Mouse (Mus musculus): ENCODE results near the gene Wdr35.

Gene Wdr35

DNA sequence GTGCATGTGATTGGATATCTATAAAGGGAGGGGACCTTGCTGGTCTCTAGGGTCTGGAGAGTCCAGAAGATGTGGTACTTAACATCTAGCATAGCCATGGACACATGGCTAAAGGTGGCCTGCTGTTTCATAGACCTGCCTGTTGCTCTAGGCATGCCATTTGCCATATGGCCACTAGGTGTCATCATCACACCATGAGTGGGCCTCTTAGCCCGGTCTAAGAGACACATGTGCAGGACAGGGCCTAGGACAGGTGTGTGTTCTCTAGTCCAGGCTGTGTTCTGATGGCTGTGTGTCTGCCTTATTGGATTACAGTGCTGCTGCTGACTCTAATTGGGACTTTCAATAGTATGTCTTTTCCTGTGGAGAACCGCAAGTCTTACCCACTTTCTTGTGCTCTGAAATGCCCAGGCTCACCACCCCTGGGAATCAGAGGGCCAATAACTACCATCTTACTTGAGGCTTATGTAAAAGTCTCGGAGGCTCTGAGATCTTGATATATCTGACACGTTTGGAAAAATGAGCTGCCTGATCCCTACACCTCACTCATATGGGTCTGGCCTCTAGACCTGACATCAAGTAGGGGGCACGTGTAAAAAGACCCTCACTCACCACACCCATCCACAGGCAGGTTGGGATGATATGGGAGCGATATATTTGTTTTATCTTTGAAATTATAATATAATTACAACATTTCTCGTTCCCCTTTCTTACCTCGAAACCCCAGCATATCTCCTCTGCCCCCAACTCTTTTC is 78.6 kb downstream of the Wdr35 start:
- in situ Hi-C loops (cut with MboI) = loop anchor here (10.0 to 25.0 kb wide), 3 partner anchors 510 to 1535 kb away; partner anchors contain the start of gene Osr1

DNA sequence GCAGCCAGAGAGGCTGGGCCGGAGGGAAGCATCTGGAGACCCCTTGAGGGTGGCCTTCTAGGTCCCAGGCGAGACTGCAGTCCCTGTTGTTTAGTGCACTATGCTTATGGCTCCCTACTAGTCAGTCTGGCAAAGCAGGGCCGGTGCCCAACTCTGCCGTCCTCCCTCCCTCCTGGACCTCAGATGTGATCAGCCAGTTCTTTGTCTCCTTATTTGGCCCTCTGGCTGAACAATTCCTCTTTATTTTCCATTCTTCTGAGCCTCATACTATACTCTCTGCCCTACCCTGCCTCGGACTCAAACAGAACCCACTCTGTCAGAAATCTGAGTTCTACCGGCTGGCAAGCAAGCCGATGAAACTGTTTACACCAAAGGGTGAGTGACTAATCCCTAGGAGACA is 79.7 kb downstream of the Wdr35 start:
- in situ Hi-C loops (cut with MboI) = loop anchor here (10.0 to 25.0 kb wide), 3 partner anchors 509 to 1534 kb away; partner anchors contain the start of gene Osr1

DNA sequence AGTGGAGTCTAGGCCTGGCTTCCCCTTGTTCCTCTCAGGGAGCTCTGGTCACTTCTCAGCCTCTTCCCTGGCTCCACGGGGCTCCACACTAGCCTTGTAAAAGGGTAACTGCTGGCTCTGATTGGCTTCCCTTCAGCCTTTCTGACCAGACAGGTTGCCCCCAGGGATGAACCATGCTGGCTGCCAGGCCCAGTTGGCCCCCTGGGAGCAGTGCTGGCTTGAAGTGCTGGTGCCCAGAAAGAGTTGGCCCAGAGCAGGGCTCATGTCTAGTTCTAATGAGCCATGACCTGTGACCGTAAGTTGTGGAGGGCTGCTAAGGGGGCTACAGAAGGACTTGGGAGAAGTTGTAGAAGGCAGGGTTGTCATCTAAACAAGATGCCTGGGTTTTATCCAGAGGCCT is 80.3 kb downstream of the Wdr35 start:
- in situ Hi-C loops (cut with MboI) = loop anchor here (10.0 to 25.0 kb wide), 3 partner anchors 508 to 1533 kb away; partner anchors contain the start of gene Osr1

DNA sequence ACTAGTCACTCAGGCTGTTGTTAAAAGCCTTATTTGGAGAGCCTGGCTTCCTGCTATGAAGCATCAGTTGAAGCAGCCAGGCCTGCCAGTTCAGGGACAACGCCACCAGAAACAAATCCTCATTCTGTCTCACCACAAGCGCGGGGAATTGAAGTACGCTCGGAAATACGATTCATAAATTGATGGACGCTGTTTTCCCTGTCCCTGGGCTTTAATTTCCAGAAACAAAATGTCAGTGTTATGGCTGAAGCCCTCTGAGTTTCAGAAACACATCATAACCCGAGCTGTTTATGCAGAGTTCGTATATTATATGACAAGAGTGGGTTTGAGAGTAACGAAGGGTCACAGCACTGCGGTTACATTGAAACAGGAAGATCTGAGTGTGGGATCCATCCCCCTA is 81.6 kb downstream of the Wdr35 start:
- in situ Hi-C loops (cut with MboI) = loop anchor here (10.0 to 25.0 kb wide), 3 partner anchors 507 to 1532 kb away; partner anchors contain the start of gene Osr1

DNA sequence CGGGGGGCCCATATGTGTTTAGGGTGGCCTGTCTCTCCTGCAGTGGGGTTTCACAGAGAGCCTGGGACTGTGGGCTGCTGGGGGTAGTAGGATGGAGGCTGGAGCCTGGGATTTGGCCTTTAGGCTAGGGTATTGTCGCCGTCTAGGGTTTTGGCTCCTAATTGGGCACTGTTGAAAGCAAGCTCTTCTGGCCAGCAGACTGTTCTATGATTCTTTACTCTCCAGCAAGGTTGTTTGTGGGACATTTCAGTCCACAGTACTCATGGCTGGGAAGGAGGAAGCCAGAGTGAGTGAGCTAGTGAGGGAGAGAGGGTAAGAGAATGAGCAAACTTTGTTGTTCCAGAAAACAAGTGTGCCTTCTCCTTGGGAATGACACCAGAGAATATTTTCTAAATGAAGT is 85.8 kb downstream of the Wdr35 start:
- in situ Hi-C loops (cut with MboI) = loop anchor here (10.0 to 25.0 kb wide), 3 partner anchors 503 to 1528 kb away; partner anchors contain the start of gene Osr1

DNA sequence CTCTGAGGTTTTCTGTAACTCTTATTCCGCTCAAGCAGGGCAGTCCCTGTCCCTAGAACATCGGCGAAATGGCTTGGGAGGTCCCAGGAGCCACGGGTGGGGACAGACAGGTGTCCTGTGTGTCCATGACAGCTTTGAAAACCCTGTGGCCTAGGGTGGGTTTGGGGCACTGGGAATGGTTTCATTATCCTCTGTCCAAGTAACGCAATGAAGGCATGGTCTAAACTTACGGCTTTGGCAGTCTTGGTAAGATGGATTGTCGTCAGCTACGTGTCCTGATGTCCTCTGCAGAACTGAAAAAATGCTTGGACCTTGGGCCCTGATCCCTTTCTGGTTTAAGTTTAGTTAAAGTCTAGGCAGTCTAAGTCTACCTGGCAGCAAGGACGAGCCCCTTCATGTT is 86.3 kb downstream of the Wdr35 start:
- in situ Hi-C loops (cut with MboI) = loop anchor here (10.0 to 25.0 kb wide), 3 partner anchors 502 to 1527 kb away; partner anchors contain the start of gene Osr1

DNA sequence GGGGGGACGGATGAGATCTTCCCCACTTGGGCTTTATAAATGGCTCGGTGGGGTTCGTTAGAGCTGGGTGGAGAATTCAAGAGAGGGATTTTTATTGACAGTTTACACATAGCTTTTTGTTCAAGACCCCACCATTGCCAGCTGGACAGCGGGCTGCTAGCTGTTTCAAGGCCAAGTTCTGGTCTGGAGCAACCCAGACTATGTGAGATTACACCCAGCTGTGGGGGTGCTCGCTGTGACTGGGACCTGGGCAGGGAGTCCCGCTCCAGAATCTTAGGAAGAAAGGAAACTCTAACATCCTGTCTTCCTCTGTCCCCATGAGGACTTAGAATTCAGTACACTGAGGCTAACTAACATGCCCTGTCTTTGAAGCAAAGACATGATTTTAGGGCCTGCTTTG is 89.9 kb downstream of the Wdr35 start:
- in situ Hi-C loops (cut with MboI) = loop anchor here (25.0 kb wide), 2 partner anchors 499 to 1524 kb away; partner anchors contain the start of gene Osr1

DNA sequence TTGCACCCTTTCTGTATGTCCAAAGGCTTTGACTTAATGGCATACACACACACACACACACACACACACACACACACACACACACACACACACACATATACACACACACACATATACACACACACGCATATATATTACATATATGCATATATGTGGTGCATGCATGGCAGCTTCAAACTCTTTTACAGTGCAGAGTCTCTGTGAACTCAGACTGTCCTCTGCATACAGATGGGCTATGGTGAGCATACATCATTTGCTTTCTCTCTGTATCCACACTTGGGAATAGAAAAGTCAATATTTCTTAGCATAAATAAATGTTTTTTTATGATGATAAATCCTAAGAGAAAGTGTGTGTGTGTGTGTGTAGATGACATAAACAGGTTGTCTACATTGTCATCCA is 97.4 kb downstream of the Wdr35 start:
- in situ Hi-C loops (cut with MboI) = loop anchor here (25.0 kb wide), 2 partner anchors 491 to 1516 kb away; partner anchors contain the start of gene Osr1

DNA sequence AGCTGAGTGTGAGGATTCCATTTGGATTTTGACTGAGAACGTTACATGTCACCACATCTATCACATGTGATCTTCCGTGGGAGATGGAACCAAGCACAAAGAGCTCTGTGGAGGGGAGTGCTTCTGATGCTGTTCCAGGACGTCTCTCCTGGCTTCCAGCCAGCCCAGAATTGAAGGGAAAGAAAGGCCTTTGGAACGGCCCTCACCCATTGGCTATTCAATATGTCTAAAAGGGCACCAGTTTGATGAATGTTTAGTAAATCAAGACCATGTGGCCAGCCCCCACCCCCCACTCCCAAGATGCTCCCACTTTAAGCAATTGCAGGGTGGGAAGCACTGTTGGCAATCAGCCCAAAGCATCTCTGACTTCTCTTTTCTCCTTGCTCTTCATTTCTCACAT is 97.8 kb downstream of the Wdr35 start:
- in situ Hi-C loops (cut with MboI) = loop anchor here (25.0 kb wide), 2 partner anchors 491 to 1516 kb away; partner anchors contain the start of gene Osr1

DNA sequence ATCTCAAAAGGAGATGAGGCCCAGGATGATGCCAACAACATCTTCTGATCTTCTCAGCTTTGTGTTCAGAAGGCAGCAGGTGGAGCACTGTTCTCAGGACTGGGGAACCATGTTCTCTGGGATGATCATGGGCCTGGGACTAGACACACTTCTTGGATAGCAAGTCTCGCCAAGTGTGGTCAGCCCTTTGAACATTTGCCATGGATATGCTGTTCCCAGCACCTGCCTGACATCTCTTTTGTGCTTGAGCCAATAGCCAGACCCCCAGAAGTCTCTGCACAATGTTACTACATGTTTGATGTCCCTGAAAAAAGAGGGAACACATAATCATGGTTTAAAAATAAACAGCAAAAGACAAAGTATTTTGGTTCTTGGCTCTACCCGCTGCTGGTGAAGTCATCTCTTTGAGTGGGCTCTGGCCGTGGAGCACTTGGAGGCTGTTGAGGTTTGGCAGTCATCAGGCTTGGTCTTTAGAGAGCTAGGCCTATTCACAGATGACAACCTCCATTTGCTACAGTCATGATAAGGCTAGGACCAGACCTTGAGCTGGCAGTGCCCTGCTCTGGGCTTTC is 103.9 kb downstream of the Wdr35 start:
- in situ Hi-C loops (cut with MboI) = no loop called here
